Mouse (Mus musculus) left cerebral cortex, adult 18-20 months (tissue): ENCODE data around the gene Mmp25. TPM values are rescaled to one million over a fixed set of nuclear protein-coding genes. Genes with fewer than 3 reads are reported as not detected.
"Not testable (repeated sequence)": the region's sequence is repeated elsewhere in the genome, so short reads cannot be mapped to it uniquely, and the experiment has no call there.

Experiments
- DNase-seq, 2 experiments: peaks; one replicate each; pipeline ENCODE4 v3.0.0; 2021 to 2022; ENCODE audit warnings: low spot score in 2 of 2, mixed read lengths in 1 of 2
- total RNA-seq, 2 experiments: library from RNA; stranded (reverse); gene quantifications; 2 replicates each; pipeline ENCODE4 v1.2.3; 2021

Mmp25 gene
- total RNA-seq, 2 experiments from 2014 or later, result 0.14 TPM

DNA sequence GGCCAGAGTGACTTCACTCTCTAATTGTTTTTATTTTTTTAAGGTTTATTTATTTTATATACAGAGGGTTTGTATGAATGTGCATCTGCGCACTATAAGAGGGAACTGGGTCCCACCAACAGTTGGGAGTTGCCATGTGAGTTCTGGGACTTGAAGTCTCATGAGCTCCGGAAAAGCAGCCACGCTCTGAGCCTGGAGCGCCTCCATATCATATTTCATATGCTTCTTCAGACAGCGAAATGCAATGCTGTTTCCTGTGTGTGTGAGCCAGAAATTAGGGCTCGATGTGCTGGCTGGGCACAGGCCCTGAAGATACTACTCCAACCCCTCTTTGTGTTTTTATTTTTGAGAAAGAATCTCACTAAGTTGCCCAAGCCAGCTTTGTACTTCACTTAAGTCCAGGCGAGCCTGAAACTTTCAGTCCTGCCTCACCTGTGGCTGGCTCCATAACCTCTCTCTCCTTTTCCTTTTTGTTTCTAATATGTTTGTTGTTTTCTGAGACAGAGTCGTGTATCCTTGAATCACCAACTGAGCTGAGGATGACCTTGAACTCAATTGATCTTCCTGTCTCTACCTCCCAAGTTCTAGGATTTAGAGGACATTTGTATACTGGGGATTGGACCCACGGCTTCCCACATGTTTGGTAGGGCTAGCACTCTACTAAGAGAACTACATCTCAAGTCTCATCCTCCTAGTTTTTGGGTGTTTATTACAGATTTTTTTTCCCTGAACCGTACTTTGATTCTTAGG, 43.1 kb downstream of the Mmp25 start:
- DNase-seq, result no peak

DNA sequence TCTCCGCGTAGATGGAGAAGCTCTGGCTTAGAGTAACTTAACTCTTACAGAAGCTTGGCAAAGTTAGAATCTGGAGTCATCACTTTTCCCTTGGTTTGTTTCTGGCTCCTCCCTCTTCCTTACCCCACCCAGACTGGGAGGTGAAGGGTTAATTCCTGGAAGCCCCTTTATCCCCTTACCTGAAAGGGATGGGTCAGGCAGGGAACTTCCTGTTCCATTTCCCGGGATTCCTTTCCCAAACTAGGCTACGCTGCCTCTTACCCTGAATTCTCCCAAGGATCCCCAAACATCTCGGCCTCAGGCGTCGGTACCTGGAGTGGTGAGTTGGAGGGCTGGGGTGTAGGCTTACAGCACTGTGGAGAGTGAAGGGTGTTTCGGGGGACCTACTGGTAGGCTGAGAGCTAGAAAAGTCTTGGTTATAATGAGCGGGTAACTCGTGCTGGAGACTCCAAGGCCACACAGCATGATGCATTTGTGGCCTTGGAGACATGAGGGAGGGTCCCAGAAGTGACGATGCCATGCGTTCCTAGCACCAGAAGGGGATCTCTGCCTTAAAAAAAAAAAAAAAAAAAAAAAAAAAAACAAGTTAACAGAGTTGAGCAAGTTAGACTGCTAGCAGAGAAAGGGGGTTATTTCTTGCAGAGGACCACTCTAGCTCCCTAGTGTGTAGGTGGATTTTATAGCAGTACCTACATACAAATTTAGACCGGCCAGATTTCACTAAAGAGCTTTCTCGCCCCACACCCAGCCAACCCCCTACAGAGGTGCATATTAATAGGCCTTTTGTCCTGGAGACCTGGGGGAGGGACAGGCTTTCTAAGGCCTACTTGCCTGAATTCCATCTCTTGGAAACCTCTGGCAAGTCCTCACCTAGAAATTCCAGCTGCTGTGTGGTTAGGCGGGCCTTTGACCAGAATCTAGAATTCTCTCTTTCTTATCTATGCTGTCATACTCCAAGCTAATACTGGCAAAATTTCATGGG, 44.1 kb downstream of the Mmp25 start, which contains the start of gene Zscan10:
Gene Zscan10, plus strand, starts transcription at position 216 of the 982 bp plus-strand sequence.
- DNase-seq, result no peak

DNA sequence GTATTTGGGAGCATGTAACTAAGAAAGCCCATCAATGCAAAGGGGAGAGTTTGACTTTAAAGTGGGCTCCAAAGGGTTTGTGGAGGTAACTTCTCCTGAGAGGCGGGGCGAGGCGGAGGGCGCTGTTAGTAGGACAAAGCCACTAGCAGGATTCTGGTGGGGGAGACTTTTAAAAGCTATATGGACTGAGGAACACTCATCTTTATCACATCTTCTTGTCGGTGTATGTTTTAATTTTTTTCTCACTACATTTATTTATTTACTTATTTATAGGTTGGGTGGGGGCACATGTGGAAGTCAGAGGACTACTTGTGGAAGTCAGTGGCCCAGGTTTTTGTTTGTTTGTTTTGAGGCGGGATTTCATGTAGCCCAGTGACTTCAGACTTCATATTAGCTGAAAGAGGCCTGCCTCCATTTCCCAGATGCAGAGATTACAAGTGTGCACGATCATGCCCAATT, 45.4 kb downstream of the Mmp25 start:
- no peak for DNase-seq

- DNase-seq, result peak; percentile 60 to 75
These were observed 46.2 kb downstream of the Mmp25 start, which contains the start of gene Zfp13 for GRCm38 (mm10) chr17:23598582-23599552. TSS of gene Zfp13 (minus strand) at chr17:23599487.

DNA sequence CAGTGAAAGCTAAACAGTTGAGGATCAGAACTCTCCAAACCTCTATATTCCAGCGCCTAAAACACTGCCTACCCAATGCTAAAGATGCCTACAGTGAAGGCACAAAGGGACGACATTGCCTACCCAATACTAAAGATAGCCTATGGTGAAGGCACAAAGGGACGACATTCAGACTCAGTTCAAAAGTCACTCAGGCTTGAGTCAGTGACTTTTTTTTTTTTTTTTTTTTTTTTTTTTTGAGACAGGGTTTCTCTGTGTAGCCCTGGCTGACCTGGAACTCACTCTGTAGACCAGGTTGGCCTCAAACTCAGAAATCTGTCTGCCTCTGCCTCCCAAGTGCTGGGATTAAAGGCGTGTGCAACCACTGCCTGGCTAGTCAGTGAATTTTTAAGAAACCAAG, 49.9 kb downstream of the Mmp25 start:
- not testable (repeated sequence) for DNase-seq

DNA sequence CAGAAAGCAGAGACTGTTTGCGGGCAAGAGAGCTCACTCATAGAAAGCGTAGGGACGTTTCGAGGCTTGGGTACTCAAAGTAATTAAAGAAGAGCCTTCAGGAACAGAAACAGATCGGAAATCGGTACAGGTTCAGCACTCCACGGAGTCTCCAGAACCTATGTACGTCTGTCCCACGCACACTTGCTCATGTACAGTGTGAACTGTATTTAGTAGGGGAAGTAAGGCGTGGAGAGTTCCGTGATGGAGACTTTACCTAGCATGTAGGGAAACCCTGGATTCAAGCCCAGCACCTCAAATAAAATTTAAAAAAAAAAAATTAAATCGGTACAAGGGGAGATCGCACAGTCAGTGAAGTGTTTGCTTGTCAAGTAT, 52.2 kb downstream of the Mmp25 start:
- DNase-seq, result no peak

DNA sequence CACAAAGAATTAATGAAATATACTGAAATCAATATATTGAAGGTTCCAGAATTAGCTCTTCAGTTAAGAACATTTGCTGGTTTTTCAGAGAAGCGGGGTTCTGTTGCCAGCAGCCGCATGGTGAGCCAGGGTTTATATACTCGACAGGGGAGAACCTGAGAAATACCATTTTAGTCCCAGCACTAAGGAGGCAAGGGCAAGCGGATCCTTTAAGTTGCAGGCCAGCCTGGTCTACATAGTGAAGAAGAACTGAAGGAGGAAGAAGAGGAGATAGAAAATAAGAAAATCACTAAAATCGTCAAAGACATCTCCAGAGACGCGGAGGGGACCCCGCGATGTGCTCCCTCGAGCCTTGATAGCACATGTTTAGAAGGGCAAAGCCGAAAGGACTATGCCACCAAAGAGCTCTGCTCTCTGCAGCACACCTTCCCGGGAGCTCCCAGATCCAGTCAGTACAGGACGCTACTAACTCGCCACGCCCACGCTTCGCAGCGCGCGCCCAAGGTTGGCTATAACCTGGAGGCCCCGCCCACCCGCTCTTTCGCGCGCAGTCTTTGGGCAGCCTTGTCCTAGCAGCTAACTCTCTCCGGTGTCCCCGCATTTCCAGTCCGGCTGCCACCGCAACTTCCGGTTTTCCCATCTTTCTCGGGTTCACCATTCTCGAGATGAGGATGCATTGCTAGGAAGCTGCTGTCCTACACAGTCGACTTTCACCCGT, 52.7 kb downstream of the Mmp25 start:
- DNase-seq, result peak; percentile 98 to 99

- no peak for DNase-seq
These were observed 57.8 kb downstream of the Mmp25 start for GRCm38 (mm10) chr17:23587253-23587652.

- peak; percentile 69 to 75 for DNase-seq
These were observed 59.2 kb downstream of the Mmp25 start for GRCm38 (mm10) chr17:23585721-23586491.

GRCm38 (mm10) chr17:23584786-23585185, 60.3 kb downstream of the Mmp25 start:
- DNase-seq, result no peak

Other genes with a start within 250 kb of the Mmp25 start
- not detected for gene Vmn2r117, start 165.6 kb downstream of the Mmp25 start, total RNA-seq
- 1 to 10 TPM; 6.8 to 7.1 TPM for gene Zfp213, start 81.0 kb downstream of the Mmp25 start, total RNA-seq
- gene Zfp13, start 45.8 kb downstream of the Mmp25 start, total RNA-seq, result 10 to 100 TPM; 27.5 to 29.7 TPM
- gene Zscan10, start 44.4 kb downstream of the Mmp25 start, total RNA-seq, result not detected
- gene Bicdl2, start 15.2 kb upstream of the Mmp25 start, total RNA-seq, result not detected
- 100 to 1,000 TPM; 126 to 130 TPM for gene Hcfc1r1, start 28.3 kb upstream of the Mmp25 start, total RNA-seq
- gene Thoc6, start 28.6 kb upstream of the Mmp25 start, total RNA-seq, result 1 to 10 TPM; 5.3 to 6.8 TPM
- 10 to 100 TPM; 10.2 to 12.7 TPM for gene Tnfrsf12a, start 32.2 kb upstream of the Mmp25 start, total RNA-seq
- not detected for gene Cldn6, start 34.0 kb upstream of the Mmp25 start, total RNA-seq
- under 1 TPM; 0.23 to 0.26 TPM for gene Cldn9, start 38.7 kb upstream of the Mmp25 start, total RNA-seq
- gene 1520401A03Rik, start 77.5 kb upstream of the Mmp25 start, total RNA-seq, result under 1 TPM; 0.16 to 0.19 TPM
- 1 to 10 TPM; 5.3 to 5.4 TPM for gene Pkmyt1, start 81.1 kb upstream of the Mmp25 start, total RNA-seq
- 10 to 100 TPM; 54.6 to 63.9 TPM for gene Paqr4, start 95.6 kb upstream of the Mmp25 start, total RNA-seq
- gene Kremen2, start 100.6 kb upstream of the Mmp25 start, total RNA-seq, result under 1 TPM; 0.60 to 0.82 TPM
- 100 to 1,000 TPM; 459 to 507 TPM for gene Flywch1, start 126.3 kb upstream of the Mmp25 start, total RNA-seq
- gene Flywch2, start 140.8 kb upstream of the Mmp25 start, total RNA-seq, result 10 to 100 TPM; 11.7 to 14.2 TPM
- 100 to 1,000 TPM; 548 to 585 TPM for gene Srrm2, start 145.3 kb upstream of the Mmp25 start, total RNA-seq
- 100 to 1,000 TPM; 359 to 364 TPM for gene Elob, start 183.9 kb upstream of the Mmp25 start, total RNA-seq
- gene Prss33, start 190.8 kb upstream of the Mmp25 start, total RNA-seq, result not detected
- gene Prss32, start 198.6 kb upstream of the Mmp25 start, total RNA-seq, result not detected
- gene Prss41, start 198.9 kb upstream of the Mmp25 start, total RNA-seq, result 1 to 10 TPM; 1.6 to 2.1 TPM
- gene Prss21, start 222.8 kb upstream of the Mmp25 start, total RNA-seq, result not detected
- gene Dcpp1, start 235.6 kb upstream of the Mmp25 start, total RNA-seq, result not detected
- not detected for gene Dcpp2, start 235.6 kb upstream of the Mmp25 start, total RNA-seq